Mouse (Mus musculus) fat pad, adult 2 months (tissue): ENCODE measurements at regions not wholly inside any gene's neighbourhood (a gene's known extent, or its start where the extent isn't known, plus 50 kb on each side); places are given as distances from the start of the nearest gene placed in this dataset.

Experiments used
- DNase-seq: peaks from one replicate; pipeline ENCODE4 v3.0.0-alpha.2; 2011; ENCODE audit warnings: low read depth, low spot score; ENCODE audit errors: extremely low read depth

GRCm38 (mm10) chr12:107085906-107086655 lies 402.4 kb upstream of the 3110018I06Rik start:
- no peak for DNase-seq

DNA sequence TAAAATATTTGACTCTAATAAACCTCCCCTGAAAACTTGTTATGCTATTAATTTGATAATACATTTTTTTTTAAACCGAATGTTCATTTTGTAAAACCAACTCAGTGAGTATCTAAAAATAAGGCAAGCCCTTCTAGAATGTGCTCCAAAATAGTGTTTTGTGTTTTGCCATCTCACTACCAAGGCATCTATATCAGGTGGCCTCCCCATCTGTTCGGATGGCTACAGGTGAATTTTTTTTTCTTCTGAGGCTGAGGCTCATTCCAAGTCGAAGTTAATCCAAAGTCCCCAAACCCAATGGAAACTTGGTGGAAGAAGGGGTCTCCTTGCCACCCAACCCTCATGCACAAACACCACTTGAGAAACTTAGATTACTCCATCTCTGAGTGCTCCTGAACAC lies 396.3 kb upstream of the 3110018I06Rik start:
- no peak for DNase-seq

DNA sequence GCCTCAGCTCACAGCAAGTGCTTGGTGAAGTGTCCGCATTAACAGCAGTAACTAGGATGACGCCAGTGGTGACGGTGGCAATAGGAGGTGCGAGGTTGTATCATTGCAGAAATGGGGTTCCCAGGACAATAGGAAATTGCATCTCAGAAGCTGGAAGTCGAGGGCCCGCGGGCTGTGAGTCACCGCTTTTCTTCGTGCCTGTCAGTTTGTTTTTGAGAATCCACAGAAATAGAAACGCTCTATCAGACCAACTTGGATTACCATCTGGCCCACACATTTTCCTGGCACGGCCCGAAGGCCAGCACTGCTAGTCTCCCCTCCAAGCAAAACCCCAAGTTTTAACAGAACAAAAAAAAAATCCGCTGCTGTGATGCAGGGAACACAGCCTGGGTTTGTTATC lies 395.1 kb upstream of the 3110018I06Rik start:
- DNase-seq: no peak

DNA sequence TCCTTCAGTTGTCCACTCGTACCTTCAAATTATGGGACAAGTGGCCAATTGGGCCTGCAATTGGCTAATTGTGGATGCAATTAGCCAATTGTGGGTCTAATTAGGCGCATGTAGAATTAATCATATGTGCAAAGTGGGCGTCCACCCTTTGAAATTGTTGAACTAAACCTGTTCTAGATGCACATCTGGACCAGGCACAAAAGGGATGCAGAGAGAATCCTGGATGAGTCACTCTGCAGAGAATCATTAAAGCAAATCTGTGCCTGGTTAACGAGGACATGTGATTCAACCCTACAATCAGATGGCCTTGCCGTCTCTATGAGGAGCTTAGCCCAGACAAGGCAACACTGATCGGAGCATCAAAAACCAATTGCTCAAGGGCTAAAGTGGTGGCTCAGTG lies 393.0 kb upstream of the 3110018I06Rik start:
- DNase-seq: no peak

- DNase-seq: no peak
Measured at GRCm38 (mm10) chr12:107104570-107104969, 383.9 kb upstream of the 3110018I06Rik start.

DNA sequence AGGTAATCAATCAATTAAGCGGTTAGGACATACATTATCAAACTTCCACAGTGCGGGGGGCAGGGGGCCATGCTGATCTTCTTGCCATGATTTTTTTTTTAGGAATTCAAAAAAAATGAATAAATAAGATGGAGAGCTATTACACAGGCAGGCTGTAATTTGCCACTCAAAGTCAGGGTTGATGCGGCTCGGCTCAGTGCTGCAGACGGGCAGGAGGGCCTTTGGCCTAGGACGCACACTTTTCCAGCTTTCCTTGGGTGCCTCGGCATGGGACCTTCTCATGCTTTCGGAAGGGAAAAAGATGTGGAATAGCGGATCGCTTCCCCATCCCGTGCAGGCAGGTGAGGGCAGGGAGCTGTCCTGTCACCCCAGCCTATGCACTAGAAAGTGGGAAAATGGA lies 383.4 kb upstream of the 3110018I06Rik start:
- no peak for DNase-seq

GRCm38 (mm10) chr12:107111908-107112770 lies 376.3 kb upstream of the 3110018I06Rik start:
- no peak for DNase-seq

GRCm38 (mm10) chr12:107118364-107118763 lies 370.1 kb upstream of the 3110018I06Rik start:
- DNase-seq: no peak

GRCm38 (mm10) chr12:107119076-107119475 lies 369.4 kb upstream of the 3110018I06Rik start:
- DNase-seq: no peak

GRCm38 (mm10) chr12:107120486-107121186 lies 367.8 kb upstream of the 3110018I06Rik start:
- no peak for DNase-seq

DNA sequence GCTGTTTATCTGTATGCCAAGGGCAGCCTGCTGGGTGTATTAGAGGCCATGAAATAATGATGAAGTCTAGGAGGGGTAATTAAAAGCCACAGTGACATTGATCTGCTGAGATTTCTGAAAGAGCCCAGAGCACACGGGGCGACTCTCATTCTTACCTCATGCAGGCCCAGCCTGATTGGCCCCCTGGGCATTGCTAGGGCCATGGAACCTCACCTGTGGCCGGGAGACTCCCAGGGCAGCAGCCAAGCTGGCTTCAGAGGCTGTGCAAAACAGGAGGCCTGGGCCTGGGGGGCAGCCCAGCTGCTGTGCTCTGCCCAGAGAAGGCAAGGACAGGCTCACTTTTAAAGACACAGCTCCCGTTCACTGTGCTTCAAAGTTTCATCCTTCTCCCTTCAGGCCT lies 366.4 kb upstream of the 3110018I06Rik start:
- DNase-seq: no peak

GRCm38 (mm10) chr12:107123661-107124060 lies 364.8 kb upstream of the 3110018I06Rik start:
- DNase-seq: no peak

- no peak for DNase-seq
Measured at GRCm38 (mm10) chr12:107124263-107124885, 364.1 kb upstream of the 3110018I06Rik start.

- no peak for DNase-seq
Measured at GRCm38 (mm10) chr12:107125201-107125600, 363.2 kb upstream of the 3110018I06Rik start.

- no peak for DNase-seq
Measured at GRCm38 (mm10) chr12:107126056-107126455, 362.4 kb upstream of the 3110018I06Rik start.

DNA sequence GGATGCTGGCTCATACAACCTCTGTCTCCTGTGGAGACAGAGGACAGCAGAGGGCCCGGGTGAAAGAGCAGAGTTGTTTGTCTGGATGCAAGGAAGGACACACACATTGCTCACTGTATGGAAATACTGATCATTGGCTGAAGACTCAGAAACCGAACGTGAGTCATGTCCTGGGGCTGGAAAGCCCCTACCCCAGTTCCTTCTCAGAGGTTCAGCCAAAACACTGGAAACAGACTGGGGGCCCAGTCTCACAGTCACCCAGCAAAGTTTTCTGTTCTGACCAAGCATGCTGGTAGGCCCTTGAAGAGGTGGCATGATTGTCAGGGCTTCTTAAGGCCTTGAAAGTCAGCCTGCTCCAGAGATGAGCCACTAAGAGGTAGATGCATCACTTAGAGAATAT lies 360.8 kb upstream of the 3110018I06Rik start:
- no peak for DNase-seq

GRCm38 (mm10) chr12:107129232-107129631 lies 359.2 kb upstream of the 3110018I06Rik start:
- no peak for DNase-seq

DNA sequence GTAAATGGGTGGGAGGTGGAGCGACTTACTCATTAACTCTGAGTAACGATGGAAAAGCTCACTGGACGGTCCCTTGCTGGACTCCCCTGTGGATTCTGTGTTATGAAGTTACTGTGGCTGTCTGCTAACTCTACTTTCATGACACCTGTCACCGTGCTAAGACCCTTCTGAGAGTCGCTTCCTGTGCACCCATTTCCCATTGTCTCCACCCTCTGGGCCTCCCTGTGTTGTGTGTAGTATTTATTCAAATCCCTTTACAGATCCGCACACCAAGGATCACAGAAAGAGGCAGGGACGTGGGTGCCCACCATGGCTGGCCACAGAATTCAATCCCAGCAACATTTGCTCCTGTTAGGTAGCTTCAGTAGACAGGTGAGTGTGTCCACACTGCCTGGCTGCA lies 357.1 kb upstream of the 3110018I06Rik start:
- no peak for DNase-seq

GRCm38 (mm10) chr12:107131841-107132240 lies 356.6 kb upstream of the 3110018I06Rik start:
- no peak for DNase-seq

DNA sequence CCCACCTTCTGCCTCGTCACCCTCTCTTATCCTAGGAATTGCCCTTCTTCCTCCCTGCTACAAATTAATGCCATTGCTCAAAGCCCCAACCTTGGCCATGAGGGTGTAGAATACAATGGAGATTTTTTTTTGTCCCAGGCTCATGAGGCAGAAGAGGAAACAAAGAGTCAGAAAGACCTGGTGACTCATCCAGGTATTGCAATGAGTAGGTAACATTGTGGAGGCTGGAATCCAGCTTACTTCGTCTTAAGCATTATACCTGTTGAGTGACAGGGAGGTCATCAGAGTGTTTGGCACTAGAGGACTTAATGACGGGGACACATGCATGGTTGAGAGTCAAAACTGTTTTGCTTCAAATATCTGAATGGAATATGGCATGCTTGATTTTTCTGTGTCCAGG lies 355.9 kb upstream of the 3110018I06Rik start:
- no peak for DNase-seq

- no peak for DNase-seq
Measured at GRCm38 (mm10) chr12:107134353-107134752, 354.1 kb upstream of the 3110018I06Rik start.
